8 mouse cellular contexts compared by ENCODE assay signal in the genomic region with DNA sequence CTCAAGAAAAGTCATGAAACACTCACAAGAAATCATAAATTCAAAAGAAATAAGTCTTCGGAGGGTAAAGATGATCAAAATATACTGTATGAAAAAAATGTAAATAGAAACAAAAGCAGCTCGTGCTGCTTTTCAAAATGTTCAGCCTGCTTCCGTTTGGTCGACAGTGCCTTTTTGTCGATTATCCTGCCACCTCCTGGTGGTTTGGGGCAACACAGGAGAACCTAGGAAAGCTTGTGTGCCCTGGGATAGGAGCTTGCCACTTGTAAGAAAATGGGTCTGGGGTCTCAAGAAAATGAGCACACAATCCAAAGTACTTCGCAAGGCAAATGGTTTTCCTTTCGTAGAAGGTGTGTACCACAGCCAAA. TPM values are rescaled to one million over a fixed set of nuclear protein-coding genes. Genes with fewer than 3 reads are reported as not detected.
DNase-seq lines count a peak whose midpoint lies in the region; ATAC-seq and TF ChIP-seq lines count a peak whose summit lies in the region.

No protein-coding gene starts in this region.

- H3K4me3 ChIP-seq in embryonic facial prominence, embryonic 13.5 days = peak overlapping the region; percentile 70
- peak overlapping the region; percentile 70 for H3K4me3 ChIP-seq in heart, embryonic 12.5 days
- H3K4me3 ChIP-seq in kidney, embryonic 16.5 days (ENCODE audit: low read length) = peak overlapping the region; percentile 61
- H3K4me3 ChIP-seq in liver, embryonic 15.5 days (replicated peaks) = peak overlapping the region; percentile 77
- H3K4me3 ChIP-seq in stomach, postnatal 0 days (ENCODE audit: low read depth, low read length) = peak overlapping the region; percentile 74

- no peaks in the 10 kb centered on the region for H3K36me3 ChIP-seq in embryonic facial prominence, embryonic 13.5 days
- H3K36me3 ChIP-seq in heart, embryonic 12.5 days = no peaks in the 10 kb centered on the region
- H3K36me3 ChIP-seq in kidney, embryonic 16.5 days (ENCODE audit: insufficient read depth, low read length) = no peaks in the 10 kb centered on the region
- 0 out of 2 replicates have a peak, but pooled peaks cover 3% of the 10 kb centered on the region for H3K36me3 ChIP-seq in liver, embryonic 15.5 days (replicated peaks)
- H3K36me3 ChIP-seq in stomach, postnatal 0 days (ENCODE audit: control insufficient read depth, insufficient read depth, low read length) = no peaks in the 10 kb centered on the region

- peak overlapping the region; percentile 73 for H3K9ac ChIP-seq in embryonic facial prominence, embryonic 13.5 days
- H3K9ac ChIP-seq in heart, embryonic 12.5 days = no peak overlapping the region
- H3K9ac ChIP-seq in kidney, embryonic 16.5 days (replicated peaks; ENCODE audit: low read length) = peak overlapping the region; percentile 67; the same call in 1 of the 2 replicates
- H3K9ac ChIP-seq in liver, embryonic 15.5 days = peak overlapping the region; percentile 78
- H3K9ac ChIP-seq in stomach, postnatal 0 days (ENCODE audit: low read length) = peak overlapping the region; percentile 55; the same call in 1 of the 2 replicates

- no peak for ATAC-seq in embryonic facial prominence, embryonic 13.5 days (ENCODE audit: insufficient number of reproducible peaks, insufficient read depth, low FRiP score, low TSS enrichment, low read depth)
- ATAC-seq in heart, embryonic 12.5 days (ENCODE audit: insufficient number of reproducible peaks, low FRiP score) = no peak
- no peak for ATAC-seq in kidney, embryonic 16.5 days (ENCODE audit: low FRiP score, low TSS enrichment)
- no peak for ATAC-seq in liver, embryonic 15.5 days (ENCODE audit: insufficient read depth)
- no peak for ATAC-seq in stomach, postnatal 0 days (ENCODE audit: low FRiP score, low TSS enrichment)

- TF ChIP-seq CTCF in stomach, postnatal 0 days (IDR thresholded peaks at IDR 0.05; ENCODE audit: low read depth) = peak; percentile 90

- no peak for TF ChIP-seq EP300 in stomach, postnatal 0 days (optimal IDR thresholded peaks at IDR 0.05)

- H3K27ac ChIP-seq in embryonic facial prominence, embryonic 13.5 days = peak overlapping the region; percentile 86
- no peak overlapping the region for H3K27ac ChIP-seq in heart, embryonic 12.5 days (ENCODE audit: poor library complexity, severe bottlenecking)
- H3K27ac ChIP-seq in kidney, embryonic 16.5 days (ENCODE audit: low read length) = no peak overlapping the region
- peak overlapping the region; percentile 90 for H3K27ac ChIP-seq in liver, embryonic 15.5 days (replicated peaks)
- H3K27ac ChIP-seq in stomach, postnatal 0 days (replicated peaks) = 0 out of 2 replicates have a peak overlapping the region, but pooled peaks have one; percentile 49

- WGBS in embryonic facial prominence, embryonic 13.5 days = under 1% methylated on average over 7 of the region's 7 CpGs
- under 1% methylated on average over 7 of the region's 7 CpGs for WGBS in heart, embryonic 12.5 days
- WGBS in kidney, embryonic 16.5 days = 1% methylated on average over 7 of the region's 7 CpGs
- under 1% methylated on average over 7 of the region's 7 CpGs for WGBS in liver, embryonic 15.5 days (ENCODE audit: insufficient replicate concordance)
- WGBS in stomach, postnatal 0 days = under 1% methylated on average over 7 of the region's 7 CpGs

- H3K4me1 ChIP-seq in embryonic facial prominence, embryonic 13.5 days = peaks cover 6% of the 10 kb centered on the region; the same call in 1 of the 2 replicates
- no peaks in the 10 kb centered on the region for H3K4me1 ChIP-seq in heart, embryonic 12.5 days (replicated peaks)
- H3K4me1 ChIP-seq in kidney, embryonic 16.5 days (ENCODE audit: insufficient read depth, low read length) = peaks cover 2% of the 10 kb centered on the region; the same call in 1 of the 2 replicates
- H3K4me1 ChIP-seq in liver, embryonic 15.5 days (replicated peaks) = peaks cover 27% of the 10 kb centered on the region
- H3K4me1 ChIP-seq in stomach, postnatal 0 days (replicated peaks; ENCODE audit: control insufficient read depth, insufficient read depth) = no peaks in the 10 kb centered on the region

- peak; percentile 90 for DNase-seq in CD4-positive, CD25-positive, alpha-beta regulatory T cell, adult 2 months (ENCODE audit: low read depth, low spot score)
- DNase-seq in adrenal gland, postnatal 25 days = peak; percentile 69
- DNase-seq in neural tube, embryonic 10.5 days (ENCODE audit: extremely low spot score, low spot score) = peak; percentile 77
- peak; percentile 83 for DNase-seq in stomach, postnatal 0 days (ENCODE audit: low spot score)

- H3K9me3 ChIP-seq in embryonic facial prominence, embryonic 13.5 days = no peaks in the 10 kb centered on the region
- no peaks in the 10 kb centered on the region for H3K9me3 ChIP-seq in heart, embryonic 12.5 days (replicated peaks)
- no peaks in the 10 kb centered on the region for H3K9me3 ChIP-seq in kidney, embryonic 16.5 days (ENCODE audit: low read length)
- no peaks in the 10 kb centered on the region for H3K9me3 ChIP-seq in liver, embryonic 15.5 days (replicated peaks)
- no peaks in the 10 kb centered on the region for H3K9me3 ChIP-seq in stomach, postnatal 0 days (ENCODE audit: control insufficient read depth, low read length)

- peak overlapping the region; percentile 85 for H3K4me2 ChIP-seq in embryonic facial prominence, embryonic 13.5 days
- H3K4me2 ChIP-seq in heart, embryonic 12.5 days = peak overlapping the region; percentile 88
- H3K4me2 ChIP-seq in kidney, embryonic 16.5 days (replicated peaks; ENCODE audit: low read depth, low read length) = peak overlapping the region; percentile 85
- H3K4me2 ChIP-seq in liver, embryonic 15.5 days = peak overlapping the region; percentile 86
- H3K4me2 ChIP-seq in stomach, postnatal 0 days (replicated peaks; ENCODE audit: low read depth) = peak overlapping the region; percentile 81

- no peaks in the 10 kb centered on the region for H3K27me3 ChIP-seq in embryonic facial prominence, embryonic 13.5 days
- H3K27me3 ChIP-seq in heart, embryonic 12.5 days (replicated peaks) = no peaks in the 10 kb centered on the region
- no peaks in the 10 kb centered on the region for H3K27me3 ChIP-seq in kidney, embryonic 16.5 days (ENCODE audit: insufficient read depth, low read length)
- H3K27me3 ChIP-seq in liver, embryonic 15.5 days = 0 out of 2 replicates have a peak, but pooled peaks cover 3% of the 10 kb centered on the region
- H3K27me3 ChIP-seq in stomach, postnatal 0 days (ENCODE audit: control insufficient read depth, insufficient read depth, low read length) = no peaks in the 10 kb centered on the region

RNA-seq across cellular contexts. Expression of a gene that starts 21.9 kb away (rescaled TPM):
- total RNA-seq in adrenal gland, postnatal 25 days (2021) = not detected in 2 replicates
- 1.5 and 1.9 TPM in 2 replicates for polyA plus RNA-seq in embryonic facial prominence, embryonic 13.5 days (2015; fragmentation: Nextera tagmentation; extraction: Ambion mirVana)
- polyA plus RNA-seq in heart, embryonic 12.5 days (2016; fragmentation: Nextera tagmentation; extraction: Ambion mirVana) = 7.9 and 9.2 TPM in 2 replicates
- 0.37 and 0.69 TPM in 2 replicates for polyA plus RNA-seq in kidney, embryonic 16.5 days (2015; fragmentation: Nextera tagmentation; extraction: Ambion mirVana)
- 7.1 and 8.5 TPM in 2 replicates for polyA plus RNA-seq in liver, embryonic 15.5 days (2015; fragmentation: Nextera tagmentation; extraction: Ambion mirVana)
- 0.10 and 0.28 TPM in 2 replicates for polyA plus RNA-seq in stomach, postnatal 0 days (2015; fragmentation: Nextera tagmentation; extraction: Ambion mirVana)

RNA-seq across cellular contexts. Expression of a gene that starts 51.0 kb away (rescaled TPM):
- total RNA-seq in adrenal gland, postnatal 25 days (2021) = not detected in 2 replicates
- polyA plus RNA-seq in embryonic facial prominence, embryonic 13.5 days (2015; fragmentation: Nextera tagmentation; extraction: Ambion mirVana) = 0.20 TPM in 1 of 2 replicates, not detected in the other
- 0.72 and 0.87 TPM in 2 replicates for polyA plus RNA-seq in heart, embryonic 12.5 days (2016; fragmentation: Nextera tagmentation; extraction: Ambion mirVana)
- polyA plus RNA-seq in kidney, embryonic 16.5 days (2015; fragmentation: Nextera tagmentation; extraction: Ambion mirVana) = 0.25 TPM in 1 of 2 replicates, not detected in the other
- polyA plus RNA-seq in liver, embryonic 15.5 days (2015; fragmentation: Nextera tagmentation; extraction: Ambion mirVana) = not detected in 2 replicates
- polyA plus RNA-seq in stomach, postnatal 0 days (2015; fragmentation: Nextera tagmentation; extraction: Ambion mirVana) = 0.18 and 0.36 TPM in 2 replicates

RNA-seq across cellular contexts. Expression of a gene that starts 54.7 kb away (rescaled TPM):
- total RNA-seq in adrenal gland, postnatal 25 days (2021) = 421 and 586 TPM in 2 replicates
- polyA plus RNA-seq in embryonic facial prominence, embryonic 13.5 days (2015; fragmentation: Nextera tagmentation; extraction: Ambion mirVana) = 113 and 137 TPM in 2 replicates
- polyA plus RNA-seq in heart, embryonic 12.5 days (2016; fragmentation: Nextera tagmentation; extraction: Ambion mirVana) = 144 and 150 TPM in 2 replicates
- polyA plus RNA-seq in kidney, embryonic 16.5 days (2015; fragmentation: Nextera tagmentation; extraction: Ambion mirVana) = 191 and 197 TPM in 2 replicates
- 42.8 and 46.8 TPM in 2 replicates for polyA plus RNA-seq in liver, embryonic 15.5 days (2015; fragmentation: Nextera tagmentation; extraction: Ambion mirVana)
- 273 and 276 TPM in 2 replicates for polyA plus RNA-seq in stomach, postnatal 0 days (2015; fragmentation: Nextera tagmentation; extraction: Ambion mirVana)

Comparison
In these comparisons a context has a peak if more than half of its experiments do, and no peak if none do; other contexts are left out.
1. H3K27ac ChIP-seq: peak in embryonic facial prominence, embryonic 13.5 days (single experiment), liver, embryonic 15.5 days (single experiment) and stomach, postnatal 0 days (single experiment); none in heart, embryonic 12.5 days (single experiment) and kidney, embryonic 16.5 days (single experiment).
2. Peak in every context shown above with its lines, with median percentiles within 50 percentile points of each other: DNase-seq, H3K4me2 ChIP-seq and H3K4me3 ChIP-seq.